ENCODE assay signal across 25 mouse cellular contexts in the genomic region with DNA sequence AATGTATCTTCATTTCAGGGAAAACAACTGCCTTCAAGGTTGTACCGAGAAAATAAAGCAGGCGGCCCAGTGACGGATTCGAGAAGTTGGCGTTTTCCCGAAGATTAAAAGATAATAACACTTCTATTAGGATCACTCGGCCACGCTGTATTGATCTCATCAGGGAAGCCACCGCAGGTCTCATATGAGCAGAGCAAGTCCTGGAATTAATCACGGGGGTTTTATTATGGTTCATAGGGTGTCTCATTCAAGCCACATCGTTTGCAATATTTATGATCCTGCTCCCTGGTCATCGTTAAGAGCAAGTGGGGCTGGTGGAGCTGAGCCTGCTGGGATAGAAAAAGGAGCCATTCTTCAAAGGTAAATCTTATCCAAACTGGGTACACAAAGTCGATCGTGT.
A peak's percentile ranks its signal among the peaks of the same experiment; 100 is the strongest.
DNase-seq lines count a peak whose midpoint lies in the region; ATAC-seq lines count a peak whose summit lies in the region.
"Had no signal": no experiment of that assay in that cellular context is flagged by ENCODE, and none has a peak within 500 bp of the region (broad histone marks: within the 10 kb centered on the region; RNA-seq: fewer than 3 reads in every experiment).

No protein-coding gene starts in this region.

- H3K4me3 ChIP-seq in midbrain, embryonic 13.5 days (replicated peaks), result no peak overlapping the region
- no peak overlapping the region for H3K4me3 ChIP-seq in midbrain, embryonic 15.5 days
- H3K4me3 ChIP-seq in neural tube, embryonic 13.5 days, result no peak overlapping the region
- H3K4me3 ChIP-seq in neural tube, embryonic 14.5 days (ENCODE audit: low read depth, low read length), result no peak overlapping the region
- H3K4me3 ChIP-seq: embryonic facial prominence, embryonic 12.5 days; embryonic facial prominence, embryonic 15.5 days; gastrocnemius, adult 2 months; heart, adult 2 months; hindbrain, embryonic 10.5 days; hindbrain, embryonic 15.5 days had no signal

- peak; percentile 66 for DNase-seq in heart, adult 11 months
- no peak for DNase-seq in heart, postnatal 14 days
- DNase-seq in neural tube, embryonic 10.5 days (ENCODE audit: extremely low spot score, low spot score), result no peak
- DNase-seq in right cerebral cortex, postnatal 36 days (ENCODE audit: low spot score in 2 of 2), result no peak
- DNase-seq: adrenal gland, adult 2 months; adrenal gland, postnatal 14 days; cerebellum, adult 11-12 months; cerebellum, adult 8-10 months; cerebellum, postnatal 14 days; forebrain, postnatal 0 days; gastrocnemius, adult 2 months; gastrocnemius, postnatal 14 days; heart, adult 2 months; heart, postnatal 36 days had no signal

- no peaks in the 10 kb centered on the region for H3K9me3 ChIP-seq in midbrain, embryonic 13.5 days
- no peaks in the 10 kb centered on the region for H3K9me3 ChIP-seq in midbrain, embryonic 15.5 days
- no peaks in the 10 kb centered on the region for H3K9me3 ChIP-seq in neural tube, embryonic 13.5 days
- no peaks in the 10 kb centered on the region for H3K9me3 ChIP-seq in neural tube, embryonic 14.5 days (ENCODE audit: control insufficient read depth, low read length)
- H3K9me3 ChIP-seq: embryonic facial prominence, embryonic 12.5 days; embryonic facial prominence, embryonic 15.5 days; hindbrain, embryonic 10.5 days; hindbrain, embryonic 15.5 days had no signal

- no peak overlapping the region for H3K4me2 ChIP-seq in midbrain, embryonic 13.5 days (replicated peaks)
- H3K4me2 ChIP-seq in midbrain, embryonic 15.5 days, result no peak overlapping the region
- no peak overlapping the region for H3K4me2 ChIP-seq in neural tube, embryonic 13.5 days
- no peak overlapping the region for H3K4me2 ChIP-seq in neural tube, embryonic 14.5 days (ENCODE audit: low read depth, low read length)
- H3K4me2 ChIP-seq: embryonic facial prominence, embryonic 12.5 days; embryonic facial prominence, embryonic 15.5 days; heart, embryonic 11.5 days; hindbrain, embryonic 15.5 days had no signal

- H3K9ac ChIP-seq in midbrain, embryonic 13.5 days (replicated peaks), result no peak overlapping the region
- H3K9ac ChIP-seq in midbrain, embryonic 15.5 days, result no peak overlapping the region
- H3K9ac ChIP-seq in neural tube, embryonic 13.5 days, result no peak overlapping the region
- H3K9ac ChIP-seq in neural tube, embryonic 14.5 days (replicated peaks; ENCODE audit: low read depth, low read length), result no peak overlapping the region
- H3K9ac ChIP-seq: embryonic facial prominence, embryonic 12.5 days; embryonic facial prominence, embryonic 15.5 days; forebrain, postnatal 0 days; hindbrain, embryonic 15.5 days had no signal

- H3K36me3 ChIP-seq in midbrain, embryonic 13.5 days, result no peaks in the 10 kb centered on the region
- no peaks in the 10 kb centered on the region for H3K36me3 ChIP-seq in midbrain, embryonic 15.5 days (replicated peaks)
- H3K36me3 ChIP-seq in neural tube, embryonic 13.5 days, result no peaks in the 10 kb centered on the region
- no peaks in the 10 kb centered on the region for H3K36me3 ChIP-seq in neural tube, embryonic 14.5 days (ENCODE audit: control insufficient read depth, insufficient read depth, low read length)
- H3K36me3 ChIP-seq: embryonic facial prominence, embryonic 12.5 days; embryonic facial prominence, embryonic 15.5 days; hindbrain, embryonic 10.5 days; hindbrain, embryonic 15.5 days had no signal

- H3K4me1 ChIP-seq in midbrain, embryonic 13.5 days (replicated peaks), result no peaks in the 10 kb centered on the region
- H3K4me1 ChIP-seq in midbrain, embryonic 15.5 days, result no peaks in the 10 kb centered on the region
- peaks cover 12% of the 10 kb centered on the region for H3K4me1 ChIP-seq in neural tube, embryonic 13.5 days (replicated peaks)
- no peaks in the 10 kb centered on the region for H3K4me1 ChIP-seq in neural tube, embryonic 14.5 days (ENCODE audit: control insufficient read depth, insufficient read depth, low read length)
- H3K4me1 ChIP-seq: embryonic facial prominence, embryonic 12.5 days; embryonic facial prominence, embryonic 15.5 days; hindbrain, embryonic 10.5 days; hindbrain, embryonic 15.5 days had no signal

- peak; percentile 65; the same call in 1 of the 2 replicates for ATAC-seq in midbrain, embryonic 13.5 days
- no peak for ATAC-seq in midbrain, embryonic 15.5 days (replicated peaks)
- no peak for ATAC-seq in neural tube, embryonic 13.5 days (ENCODE audit: low read depth)
- ATAC-seq in neural tube, embryonic 14.5 days (ENCODE audit: low read depth), result peak; percentile 58; the same call in 1 of the 2 replicates
- ATAC-seq: CD4-positive, CD25-positive, alpha-beta regulatory T cell, adult 4 months; forebrain, embryonic 14.5 days; forebrain, postnatal 0 days had no signal

- 58% methylated on average over 14 of the region's 14 CpGs for WGBS in midbrain, embryonic 13.5 days
- 56% methylated on average over 14 of the region's 14 CpGs for WGBS in midbrain, embryonic 15.5 days
- 39% methylated on average over 14 of the region's 14 CpGs for WGBS in neural tube, embryonic 13.5 days
- 42% methylated on average over 14 of the region's 14 CpGs for WGBS in neural tube, embryonic 14.5 days

- no peak overlapping the region for H3K27ac ChIP-seq in midbrain, embryonic 13.5 days
- no peak overlapping the region for H3K27ac ChIP-seq in midbrain, embryonic 15.5 days
- H3K27ac ChIP-seq in neural tube, embryonic 13.5 days (replicated peaks), result peak overlapping the region; percentile 38
- no peak overlapping the region for H3K27ac ChIP-seq in neural tube, embryonic 14.5 days (ENCODE audit: low read depth, low read length)
- H3K27ac ChIP-seq: embryonic facial prominence, embryonic 12.5 days; embryonic facial prominence, embryonic 15.5 days; gastrocnemius, adult 2 months; heart, adult 2 months; hindbrain, embryonic 10.5 days; hindbrain, embryonic 15.5 days had no signal

- H3K27me3 ChIP-seq in midbrain, embryonic 13.5 days, result no peaks in the 10 kb centered on the region
- no peaks in the 10 kb centered on the region for H3K27me3 ChIP-seq in midbrain, embryonic 15.5 days (replicated peaks)
- peaks cover 4% of the 10 kb centered on the region; the same call in 1 of the 2 replicates for H3K27me3 ChIP-seq in neural tube, embryonic 13.5 days
- H3K27me3 ChIP-seq in neural tube, embryonic 14.5 days (ENCODE audit: control insufficient read depth, insufficient read depth, low read length), result no peaks in the 10 kb centered on the region
- H3K27me3 ChIP-seq: embryonic facial prominence, embryonic 12.5 days; embryonic facial prominence, embryonic 15.5 days; hindbrain, embryonic 15.5 days had no signal

- intact Hi-C loops in heart, postnatal 14 days (cut with DNase I), result no loop called here

Comparison
In these comparisons a context has a peak if more than half of its experiments do, and no peak if none do; other contexts are left out.
1. ATAC-seq: peak in midbrain, embryonic 13.5 days (single experiment) and neural tube, embryonic 14.5 days (single experiment); none in midbrain, embryonic 15.5 days (single experiment) and neural tube, embryonic 13.5 days (single experiment).